ENCODE assay signal across 9 mouse cellular contexts in the genomic region with DNA sequence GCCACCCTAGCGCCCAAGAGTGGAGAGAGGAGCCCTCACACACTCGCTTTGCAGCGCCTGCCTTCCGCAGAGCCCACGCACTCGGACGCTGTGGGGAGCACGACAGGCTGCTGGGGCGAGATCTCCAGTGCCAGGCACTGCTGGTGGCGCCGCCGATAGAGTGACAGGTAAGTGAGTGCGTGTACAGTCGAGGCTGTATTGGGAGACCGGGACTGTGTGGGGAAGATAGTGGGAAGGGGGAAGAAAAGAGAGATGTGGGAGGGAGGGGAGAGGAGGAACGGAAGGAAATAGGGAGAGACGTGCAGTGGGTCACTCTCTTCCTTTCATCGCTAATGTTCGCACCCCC. TPM values are rescaled to one million over a fixed set of nuclear protein-coding genes. Genes with fewer than 3 reads are reported as not detected.
DNase-seq lines count a peak whose midpoint lies in the region; ATAC-seq and TF ChIP-seq lines count a peak whose summit lies in the region.
"Had no signal": no experiment of that assay in that cellular context is flagged by ENCODE, and none has a peak within 500 bp of the region (broad histone marks: within the 10 kb centered on the region; RNA-seq: fewer than 3 reads in every experiment).

A gene (plus strand): TSS at position 76 of the 346 bp plus-strand sequence.

- H3K4me1 ChIP-seq in embryonic facial prominence, embryonic 13.5 days = peaks cover 8% of the 10 kb centered on the region
- H3K4me1 ChIP-seq in hindbrain, postnatal 0 days (ENCODE audit: insufficient read depth, low read length) = peaks cover 8% of the 10 kb centered on the region; the same call in 1 of the 2 replicates
- H3K4me1 ChIP-seq in neural tube, embryonic 14.5 days (ENCODE audit: control insufficient read depth, insufficient read depth, low read length) = no peaks in the 10 kb centered on the region; the same call in 1 of the 2 replicates

- no peaks in the 10 kb centered on the region for H3K36me3 ChIP-seq in embryonic facial prominence, embryonic 13.5 days
- H3K36me3 ChIP-seq in hindbrain, postnatal 0 days (ENCODE audit: insufficient read depth, low read length) = no peaks in the 10 kb centered on the region
- H3K36me3 ChIP-seq in neural tube, embryonic 14.5 days (ENCODE audit: control insufficient read depth, insufficient read depth, low read length) = no peaks in the 10 kb centered on the region

- DNase-seq in layer of hippocampus, adult 2 months (ENCODE audit: low spot score in 2 of 2) = no peak
- DNase-seq in layer of hippocampus, postnatal 36 days = no peak
- DNase-seq in hindbrain, postnatal 0 days (ENCODE audit: low spot score) = peak; percentile 16
- DNase-seq in testis, postnatal 14 days (ENCODE audit: low spot score) = no peak
- no peak for DNase-seq in c-Kit-positive CD71-positive TER-119-positive erythroid progenitor cells, embryonic 14.5 days (ENCODE audit: low spot score)
- DNase-seq in embryo, embryonic 9.5 days (ENCODE audit: extremely low spot score) = no peak

- no peaks in the 10 kb centered on the region for H3K9me3 ChIP-seq in embryonic facial prominence, embryonic 13.5 days
- H3K9me3 ChIP-seq in hindbrain, postnatal 0 days (ENCODE audit: low read length) = no peaks in the 10 kb centered on the region
- H3K9me3 ChIP-seq in neural tube, embryonic 14.5 days (ENCODE audit: control insufficient read depth, low read length) = no peaks in the 10 kb centered on the region

- H3K9ac ChIP-seq in embryonic facial prominence, embryonic 13.5 days = no peak within 1 kb of the TSS
- peak within 1 kb of the TSS; percentile 28; the same call in 1 of the 2 replicates for H3K9ac ChIP-seq in hindbrain, postnatal 0 days (replicated peaks; ENCODE audit: low read length)
- H3K9ac ChIP-seq in neural tube, embryonic 14.5 days (replicated peaks; ENCODE audit: low read depth, low read length) = peak within 1 kb of the TSS; percentile 32; the same call in 1 of the 2 replicates

- H3K4me3 ChIP-seq in layer of hippocampus, adult 2 months = peak within 1 kb of the TSS; percentile 53
- H3K4me3 ChIP-seq in embryonic facial prominence, embryonic 13.5 days = peak within 1 kb of the TSS; percentile 31
- peak within 1 kb of the TSS; percentile 43 for H3K4me3 ChIP-seq in hindbrain, postnatal 0 days (ENCODE audit: low read length)
- peak within 1 kb of the TSS; percentile 40 for H3K4me3 ChIP-seq in neural tube, embryonic 14.5 days (ENCODE audit: low read depth, low read length)

- H3K27me3 ChIP-seq in embryonic facial prominence, embryonic 13.5 days = peaks cover 68% of the 10 kb centered on the region
- peaks cover 8% of the 10 kb centered on the region for H3K27me3 ChIP-seq in hindbrain, postnatal 0 days (ENCODE audit: insufficient read depth, low read length)
- peaks cover 32% of the 10 kb centered on the region for H3K27me3 ChIP-seq in neural tube, embryonic 14.5 days (ENCODE audit: control insufficient read depth, insufficient read depth, low read length)

- WGBS in embryonic facial prominence, embryonic 13.5 days = 2% methylated on average over 19 of the region's 19 CpGs
- WGBS in hindbrain, postnatal 0 days = under 1% methylated on average over 18 of the region's 19 CpGs
- under 1% methylated on average over 15 of the region's 19 CpGs for WGBS in neural tube, embryonic 14.5 days

- 0 out of 2 replicates have a peak, but pooled peaks have one; percentile 26 for ATAC-seq in embryonic facial prominence, embryonic 13.5 days (ENCODE audit: insufficient number of reproducible peaks, insufficient read depth, low FRiP score, low TSS enrichment, low read depth)
- ATAC-seq in hindbrain, postnatal 0 days = peak; percentile 62; the same call in 1 of the 2 replicates
- ATAC-seq in neural tube, embryonic 14.5 days (ENCODE audit: low read depth) = peak; percentile 67
- ATAC-seq: Patski had no signal

- peak within 1 kb of the TSS; percentile 39; the same call in 1 of the 2 replicates for H3K27ac ChIP-seq in layer of hippocampus, adult 2 months
- no peak within 1 kb of the TSS for H3K27ac ChIP-seq in embryonic facial prominence, embryonic 13.5 days
- H3K27ac ChIP-seq in hindbrain, postnatal 0 days = no peak within 1 kb of the TSS
- no peak within 1 kb of the TSS for H3K27ac ChIP-seq in neural tube, embryonic 14.5 days (ENCODE audit: low read depth, low read length)

- no peak for TF ChIP-seq CTCF in layer of hippocampus, adult 2 months (conservative IDR thresholded peaks at IDR 0.05)
- no peak for TF ChIP-seq CTCF in hindbrain, postnatal 0 days (IDR thresholded peaks at IDR 0.05; ENCODE audit: low read depth)

- peak within 1 kb of the TSS; percentile 54 for H3K4me2 ChIP-seq in embryonic facial prominence, embryonic 13.5 days
- peak within 1 kb of the TSS; percentile 91 for H3K4me2 ChIP-seq in hindbrain, postnatal 0 days (ENCODE audit: low read depth, low read length)
- H3K4me2 ChIP-seq in neural tube, embryonic 14.5 days (ENCODE audit: low read depth, low read length) = peak within 1 kb of the TSS; percentile 96

RNA-seq across cellular contexts. Expression of the gene that starts here (rescaled TPM):
- total RNA-seq in layer of hippocampus, adult 2 months (2021) = 1 to 10 TPM in 1 of 2 experiments, under 1 TPM in 1; 0.93 to 1.8 TPM
- 1 to 10 TPM; 1.1 to 1.3 TPM for total RNA-seq in layer of hippocampus, postnatal 36 days (2021)
- polyA plus RNA-seq in embryonic facial prominence, embryonic 13.5 days (2015; fragmentation: Nextera tagmentation; extraction: Ambion mirVana) = not detected in 2 replicates
- 1.1 and 1.2 TPM in 2 replicates for total RNA-seq in hindbrain, postnatal 0 days (2014; rRNA removed)
- polyA plus RNA-seq in hindbrain, postnatal 0 days (2015; fragmentation: Nextera tagmentation; extraction: Ambion mirVana) = 0.38 and 0.63 TPM in 2 replicates
- 1.0 and 1.8 TPM in 2 replicates for polyA plus RNA-seq in neural tube, embryonic 14.5 days (2014; fragmentation: Nextera tagmentation; extraction: Ambion mirVana)
- polyA plus RNA-seq: Patski had no signal

Comparison
In these comparisons a context has a peak if more than half of its experiments do, and no peak if none do; other contexts are left out.
1. Peak in ATAC-seq, H3K4me3 ChIP-seq and H3K4me2 ChIP-seq in embryonic facial prominence, embryonic 13.5 days; RNA of the gene not detected or under 1 TPM.